Mouse (Mus musculus): Measurements from ENCODE around the gene Acot4. TPM values are rescaled to one million over a fixed set of nuclear protein-coding genes. Genes with fewer than 3 reads are reported as not detected.
"Not testable (repeated sequence)": the region's sequence is repeated elsewhere in the genome, so short reads cannot be mapped to it uniquely, and the experiment has no call there.

Gene Acot4
- polyA plus RNA-seq, 1 experiment from 2014 or later = 3.4 TPM

- H3K9me3 ChIP-seq (ENCODE audit: control insufficient read depth, low read length) = no peaks in the 10 kb centered on the region
- no peaks in the 10 kb centered on the region for H3K27me3 ChIP-seq (ENCODE audit: control insufficient read depth, insufficient read depth, low read length)
- ATAC-seq (ENCODE audit: low FRiP score, low TSS enrichment) = no peak
- WGBS = 72% methylated on average over 8 of the region's 8 CpGs
- no peak overlapping the region for H3K27ac ChIP-seq (ENCODE audit: low read depth, low read length)
- peak overlapping the region; percentile 51 for H3K4me2 ChIP-seq (replicated peaks; ENCODE audit: low read depth, low read length)
- H3K36me3 ChIP-seq (ENCODE audit: control insufficient read depth, insufficient read depth, low read length) = no peaks in the 10 kb centered on the region
- H3K4me1 ChIP-seq (ENCODE audit: control insufficient read depth, insufficient read depth, low read length) = peaks cover 6% of the 10 kb centered on the region
- no peak overlapping the region for H3K9ac ChIP-seq (ENCODE audit: low read depth, low read length)
- peak overlapping the region; percentile 43; the same call in 1 of the 2 replicates for H3K4me3 ChIP-seq (ENCODE audit: low read length)
Observed at GRCm38 (mm10) chr12:84008729-84009128, 29.4 kb upstream of the Acot4 start.

DNA sequence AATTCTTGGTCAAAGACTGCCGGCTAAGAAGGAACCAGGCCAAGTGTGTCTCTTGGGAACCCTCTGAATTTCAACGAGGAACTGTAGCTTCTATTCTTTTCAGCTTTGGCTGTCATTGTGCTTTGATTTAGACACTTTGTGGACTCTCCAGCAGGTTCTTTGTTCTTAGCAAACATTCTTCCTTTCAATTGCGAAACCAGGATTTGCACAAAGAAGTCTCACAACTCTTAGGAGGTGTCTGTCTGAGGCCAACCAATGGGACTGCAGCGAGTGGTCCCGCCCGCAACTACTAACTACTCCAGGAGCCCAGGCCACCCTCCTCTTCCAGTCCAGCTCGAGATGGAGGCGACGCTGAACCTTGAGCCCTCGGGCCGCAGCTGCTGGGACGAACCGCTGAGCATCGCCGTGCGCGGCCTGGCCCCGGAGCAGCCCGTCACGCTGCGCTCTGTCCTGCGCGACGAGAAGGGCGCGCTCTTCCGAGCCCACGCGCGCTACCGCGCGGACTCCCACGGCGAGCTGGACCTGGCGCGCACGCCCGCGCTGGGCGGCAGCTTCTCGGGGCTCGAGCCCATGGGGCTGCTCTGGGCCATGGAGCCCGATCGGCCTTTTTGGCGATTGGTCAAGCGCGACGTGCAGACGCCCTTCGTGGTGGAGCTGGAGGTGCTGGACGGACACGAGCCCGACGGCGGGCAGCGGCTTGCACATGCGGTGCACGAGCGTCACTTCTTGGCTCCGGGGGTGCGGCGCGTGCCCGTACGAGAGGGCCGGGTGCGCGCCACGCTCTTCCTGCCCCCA is 28.8 kb upstream of the Acot4 start, which contains the start of gene Acot1:
Gene Acot1, plus strand, starts transcription at position 320 of the 795 bp plus-strand sequence.
- H3K27ac ChIP-seq (ENCODE audit: low read depth, low read length); H3K27me3 ChIP-seq (ENCODE audit: control insufficient read depth, insufficient read depth, low read length); H3K9me3 ChIP-seq (ENCODE audit: control insufficient read depth, low read length); H3K4me1 ChIP-seq (ENCODE audit: control insufficient read depth, insufficient read depth, low read length); H3K36me3 ChIP-seq (ENCODE audit: control insufficient read depth, insufficient read depth, low read length): not testable (repeated sequence)
- H3K9ac ChIP-seq (ENCODE audit: low read depth, low read length) = peak within 1 kb of the TSS; percentile 55; the same call in 1 of the 2 replicates
- H3K4me3 ChIP-seq (ENCODE audit: low read length) = peak within 1 kb of the TSS; percentile 43
- WGBS = 2% methylated on average over 54 of the region's 70 CpGs
- ATAC-seq (ENCODE audit: low FRiP score, low TSS enrichment) = peak; percentile 93
- peak within 1 kb of the TSS; percentile 51 for H3K4me2 ChIP-seq (replicated peaks; ENCODE audit: low read depth, low read length)

DNA sequence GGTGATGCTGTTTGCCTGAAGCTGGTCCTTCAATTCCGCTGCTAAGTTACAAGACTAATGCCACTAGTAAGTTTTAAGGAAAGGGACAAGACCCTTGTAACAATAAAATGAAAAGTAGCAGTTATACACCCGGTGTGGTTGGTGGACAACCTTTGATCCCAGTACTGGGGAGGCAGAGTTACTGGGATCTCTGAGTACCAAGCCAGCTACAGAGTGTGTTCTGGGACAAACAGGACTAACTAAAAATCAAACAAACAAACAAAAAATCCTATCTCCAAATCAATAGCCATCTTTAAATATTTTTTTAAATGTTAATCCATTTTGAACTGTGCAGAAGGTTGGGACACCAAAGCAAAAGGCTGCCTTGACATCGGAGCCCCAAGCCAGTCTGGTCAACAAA is 28.0 kb upstream of the Acot4 start:
- Histone ChIP-seq H3K4me3 (ENCODE audit: low read length) (peak overlapping the region; percentile 43), H3K4me1 (ENCODE audit: control insufficient read depth, insufficient read depth, low read length) (peaks cover 6% of the 10 kb centered on the region), H3K4me2 (replicated peaks; ENCODE audit: low read depth, low read length) (peak overlapping the region; percentile 51), H3K36me3 (ENCODE audit: control insufficient read depth, insufficient read depth, low read length) (no peaks in the 10 kb centered on the region; the same call in 1 of the 2 replicates), H3K9ac (ENCODE audit: low read depth, low read length) (peak overlapping the region; percentile 55; the same call in 1 of the 2 replicates), H3K9me3 (ENCODE audit: control insufficient read depth, low read length) (no peaks in the 10 kb centered on the region), H3K27ac (ENCODE audit: low read depth, low read length) (no peak overlapping the region), H3K27me3 (ENCODE audit: control insufficient read depth, insufficient read depth, low read length) (no peaks in the 10 kb centered on the region)
- 71% methylated on average over 3 of the region's 3 CpGs for WGBS
- no peak for ATAC-seq (ENCODE audit: low FRiP score, low TSS enrichment)

GRCm38 (mm10) chr12:84011251-84012040 is 26.7 kb upstream of the Acot4 start:
- 28% methylated on average over 12 of the region's 12 CpGs for WGBS
- no peak overlapping the region for H3K9ac ChIP-seq (ENCODE audit: low read depth, low read length)
- peak; percentile 81 for ATAC-seq (ENCODE audit: low FRiP score, low TSS enrichment)
- H3K27me3 ChIP-seq (ENCODE audit: control insufficient read depth, insufficient read depth, low read length) = no peaks in the 10 kb centered on the region
- peak overlapping the region; percentile 37; the same call in 1 of the 2 replicates for H3K27ac ChIP-seq (ENCODE audit: low read depth, low read length)
- peak overlapping the region; percentile 2; the same call in 1 of the 2 replicates for H3K4me3 ChIP-seq (ENCODE audit: low read length)
- no peaks in the 10 kb centered on the region for H3K9me3 ChIP-seq (ENCODE audit: control insufficient read depth, low read length)
- no peaks in the 10 kb centered on the region; the same call in 1 of the 2 replicates for H3K36me3 ChIP-seq (ENCODE audit: control insufficient read depth, insufficient read depth, low read length)
- peaks cover 6% of the 10 kb centered on the region for H3K4me1 ChIP-seq (ENCODE audit: control insufficient read depth, insufficient read depth, low read length)
- H3K4me2 ChIP-seq (replicated peaks; ENCODE audit: low read depth, low read length) = peak overlapping the region; percentile 0; the same call in 1 of the 2 replicates

DNA sequence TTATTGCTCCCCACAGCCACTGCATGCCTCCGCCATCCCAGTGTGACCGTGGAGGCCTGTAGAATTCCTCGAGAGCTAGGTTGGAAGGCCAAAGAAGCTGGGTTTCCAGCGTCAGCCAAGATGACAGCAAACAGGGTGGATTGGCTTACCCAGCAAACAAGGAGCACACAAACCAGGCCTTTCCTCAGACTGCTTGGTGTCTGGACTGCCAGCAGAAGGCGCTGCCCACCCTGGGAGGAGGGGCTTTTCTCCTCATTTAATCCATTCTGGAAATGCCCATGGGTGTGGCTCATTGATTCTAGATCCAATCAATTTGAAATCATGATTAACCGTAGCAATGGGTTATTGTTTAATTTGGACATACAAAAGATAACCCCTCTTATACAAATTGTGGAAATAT is 25.0 kb upstream of the Acot4 start:
- Histone ChIP-seq H3K4me3 (ENCODE audit: low read length) (no peak overlapping the region), H3K9ac (ENCODE audit: low read depth, low read length) (no peak overlapping the region), H3K27ac (ENCODE audit: low read depth, low read length) (no peak overlapping the region), H3K9me3 (ENCODE audit: control insufficient read depth, low read length) (no peaks in the 10 kb centered on the region), H3K27me3 (ENCODE audit: control insufficient read depth, insufficient read depth, low read length) (no peaks in the 10 kb centered on the region), H3K4me1 (ENCODE audit: control insufficient read depth, insufficient read depth, low read length) (peaks cover 6% of the 10 kb centered on the region), H3K4me2 (replicated peaks; ENCODE audit: low read depth, low read length) (no peak overlapping the region), H3K36me3 (ENCODE audit: control insufficient read depth, insufficient read depth, low read length) (no peaks in the 10 kb centered on the region; the same call in 1 of the 2 replicates)
- 76% methylated on average over 6 of the region's 6 CpGs for WGBS
- ATAC-seq (ENCODE audit: low FRiP score, low TSS enrichment) = no peak

DNA sequence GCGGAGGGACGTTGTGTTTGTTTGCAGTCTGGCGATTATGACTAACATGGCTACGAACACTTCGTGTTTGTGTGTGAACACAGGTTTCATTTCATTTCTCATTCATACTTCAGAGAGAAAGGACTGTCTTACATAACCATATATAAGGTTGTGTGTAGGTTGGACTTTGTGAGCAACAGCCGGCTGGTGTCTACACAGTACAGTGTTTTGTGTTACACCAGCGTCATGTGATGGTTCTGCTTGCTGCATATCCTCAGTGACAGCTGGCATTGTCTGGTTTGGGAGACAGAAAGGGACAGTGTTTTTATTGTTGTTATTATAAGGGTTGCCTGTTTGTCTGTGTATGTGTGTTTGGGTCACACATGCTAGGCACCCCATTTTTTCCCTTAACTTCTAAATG is 24.5 kb upstream of the Acot4 start:
- H3K9ac ChIP-seq (ENCODE audit: low read depth, low read length) = no peak overlapping the region
- H3K4me2 ChIP-seq (replicated peaks; ENCODE audit: low read depth, low read length) = no peak overlapping the region
- no peaks in the 10 kb centered on the region for H3K9me3 ChIP-seq (ENCODE audit: control insufficient read depth, low read length)
- H3K4me3 ChIP-seq (ENCODE audit: low read length) = no peak overlapping the region
- no peak for ATAC-seq (ENCODE audit: low FRiP score, low TSS enrichment)
- H3K36me3 ChIP-seq (ENCODE audit: control insufficient read depth, insufficient read depth, low read length) = no peaks in the 10 kb centered on the region; the same call in 1 of the 2 replicates
- H3K4me1 ChIP-seq (ENCODE audit: control insufficient read depth, insufficient read depth, low read length) = peaks cover 6% of the 10 kb centered on the region
- H3K27ac ChIP-seq (ENCODE audit: low read depth, low read length) = no peak overlapping the region
- no peaks in the 10 kb centered on the region for H3K27me3 ChIP-seq (ENCODE audit: control insufficient read depth, insufficient read depth, low read length)
- 94% methylated on average over 7 of the region's 7 CpGs for WGBS

DNA sequence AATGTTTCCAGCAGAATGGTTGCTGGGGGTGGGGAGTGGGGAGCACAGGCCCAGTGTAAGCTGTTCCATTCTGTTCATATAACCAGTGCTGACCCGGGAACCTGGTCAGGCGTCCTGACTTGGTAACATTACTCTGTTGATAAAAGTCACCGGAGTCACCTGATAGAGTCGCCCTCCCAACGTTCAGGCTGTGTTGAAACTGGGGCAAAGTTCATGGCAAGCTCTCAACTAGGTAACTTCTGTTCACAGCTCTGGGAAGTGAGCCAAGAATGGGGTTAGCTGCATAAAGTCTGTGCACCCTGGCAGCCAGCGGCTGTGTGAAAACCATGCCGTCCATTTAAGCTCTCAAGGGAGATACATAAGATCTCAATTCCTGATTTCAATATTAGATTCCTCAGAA is 17.7 kb upstream of the Acot4 start:
- not testable (repeated sequence) for H3K9me3 ChIP-seq (ENCODE audit: control insufficient read depth, low read length); H3K27me3 ChIP-seq (ENCODE audit: control insufficient read depth, insufficient read depth, low read length); H3K9ac ChIP-seq (ENCODE audit: low read depth, low read length); H3K4me1 ChIP-seq (ENCODE audit: control insufficient read depth, insufficient read depth, low read length); H3K27ac ChIP-seq (ENCODE audit: low read depth, low read length); H3K36me3 ChIP-seq (ENCODE audit: control insufficient read depth, insufficient read depth, low read length); H3K4me2 ChIP-seq (replicated peaks; ENCODE audit: low read depth, low read length); H3K4me3 ChIP-seq (ENCODE audit: low read length)
- 0 out of 2 replicates have a peak, but pooled peaks have one; percentile 28 for ATAC-seq (ENCODE audit: low FRiP score, low TSS enrichment)
- 25% methylated on average over 7 of the region's 7 CpGs for WGBS

GRCm38 (mm10) chr12:84022266-84022665 is 15.9 kb upstream of the Acot4 start:
- not testable (repeated sequence) for H3K27ac ChIP-seq (ENCODE audit: low read depth, low read length); H3K9ac ChIP-seq (ENCODE audit: low read depth, low read length); H3K4me3 ChIP-seq (ENCODE audit: low read length); H3K9me3 ChIP-seq (ENCODE audit: control insufficient read depth, low read length); H3K36me3 ChIP-seq (ENCODE audit: control insufficient read depth, insufficient read depth, low read length); ATAC-seq (ENCODE audit: low FRiP score, low TSS enrichment); H3K4me2 ChIP-seq (replicated peaks; ENCODE audit: low read depth, low read length); H3K27me3 ChIP-seq (ENCODE audit: control insufficient read depth, insufficient read depth, low read length); H3K4me1 ChIP-seq (ENCODE audit: control insufficient read depth, insufficient read depth, low read length)
- 92% methylated on average over 4 of the region's 4 CpGs for WGBS
